Mouse (Mus musculus): ENCODE results near the gene Cinp. TPM values are rescaled to one million over a fixed set of nuclear protein-coding genes. Genes with fewer than 3 reads are reported as not detected.

The Cinp gene
- total and polyA plus RNA-seq, 3 experiments = 23.4 to 134 (median 82.8) TPM

- peak; percentile 26; the same call in 1 of the 2 replicates for ATAC-seq (ENCODE audit: extremely low read depth, insufficient number of reproducible peaks, low FRiP score, poor library complexity, severe bottlenecking)
- peak; percentile 81 for DNase-seq (ENCODE audit: low spot score)
- no peak for TF ChIP-seq POLR2AphosphoS5 (IDR thresholded peaks at IDR 0.05; ENCODE audit: insufficient replicate concordance, low read depth, low read length)
- TF ChIP-seq TAL1 (conservative IDR thresholded peaks at IDR 0.05; ENCODE audit: low read depth, low read length) = no peak
- TF ChIP-seq GATA1 (IDR thresholded peaks at IDR 0.05; ENCODE audit: borderline replicate concordance, low read length) = no peak
- no peak for TF ChIP-seq GATA2 (IDR thresholded peaks at IDR 0.05; ENCODE audit: borderline replicate concordance, low read depth, low read length)
- no peak for TF ChIP-seq CTCF (IDR thresholded peaks at IDR 0.05; ENCODE audit: low read depth, low read length)
- Histone ChIP-seq H3K4me1 (ENCODE audit: insufficient read depth, low read depth, low read length) (peaks cover 65% of the 10 kb centered on the region), H3K9me3 (replicated peaks) (no peaks in the 10 kb centered on the region), H3K4me3 (ENCODE audit: low read depth, low read length) (peak within 1 kb of the TSS; percentile 77), H3K36me3 (replicated peaks) (peaks cover 10% of the 10 kb centered on the region), H3K27me3 (ENCODE audit: insufficient read depth, low read length) (peaks cover 21% of the 10 kb centered on the region)
These were observed 38.7 kb downstream of the Cinp start, which contains the start of gene Zfp839 for GRCm38 (mm10) chr12:110850010-110850928. Gene Zfp839, plus strand, starts transcription at chr12:110850253.

GRCm38 (mm10) chr12:110846191-110846765 lies 42.7 kb downstream of the Cinp start:
- TF ChIP-seq GATA2 (IDR thresholded peaks at IDR 0.05; ENCODE audit: borderline replicate concordance, low read depth, low read length) = no peak
- no peak for TF ChIP-seq TAL1 (conservative IDR thresholded peaks at IDR 0.05; ENCODE audit: low read depth, low read length)
- no peak for TF ChIP-seq POLR2AphosphoS5 (IDR thresholded peaks at IDR 0.05; ENCODE audit: insufficient replicate concordance, low read depth, low read length)
- no peak for TF ChIP-seq CTCF (IDR thresholded peaks at IDR 0.05; ENCODE audit: low read depth, low read length)
- no peak for TF ChIP-seq GATA1 (IDR thresholded peaks at IDR 0.05; ENCODE audit: borderline replicate concordance, low read length)
- ATAC-seq (ENCODE audit: extremely low read depth, insufficient number of reproducible peaks, low FRiP score, poor library complexity, severe bottlenecking) (no peak), DNase-seq (ENCODE audit: low spot score) (no peak)
- Histone ChIP-seq H3K27me3 (ENCODE audit: insufficient read depth, low read length) (peaks cover 6% of the 10 kb centered on the region; the same call in 1 of the 2 replicates), H3K4me3 (ENCODE audit: low read depth, low read length) (no peak overlapping the region), H3K4me1 (ENCODE audit: insufficient read depth, low read depth, low read length) (peaks cover 66% of the 10 kb centered on the region), H3K9me3 (replicated peaks) (no peaks in the 10 kb centered on the region), H3K36me3 (replicated peaks) (no peaks in the 10 kb centered on the region)

- DNase-seq (ENCODE audit: low spot score) (peak; percentile 95), ATAC-seq (ENCODE audit: extremely low read depth, insufficient number of reproducible peaks, low FRiP score, poor library complexity, severe bottlenecking) (peak; percentile 87)
- TF ChIP-seq GATA1 (IDR thresholded peaks at IDR 0.05; ENCODE audit: borderline replicate concordance, low read length) (no peak), GATA2 (IDR thresholded peaks at IDR 0.05; ENCODE audit: borderline replicate concordance, low read depth, low read length) (no peak), CTCF (IDR thresholded peaks at IDR 0.05; ENCODE audit: low read depth, low read length) (no peak), TAL1 (conservative IDR thresholded peaks at IDR 0.05; ENCODE audit: low read depth, low read length) (no peak), POLR2AphosphoS5 (IDR thresholded peaks at IDR 0.05; ENCODE audit: insufficient replicate concordance, low read depth, low read length) (no peak)
- peaks cover 63% of the 10 kb centered on the region for H3K4me1 ChIP-seq (ENCODE audit: insufficient read depth, low read depth, low read length)
- peak overlapping the region; percentile 72 for H3K4me3 ChIP-seq (ENCODE audit: low read depth, low read length)
- H3K36me3 ChIP-seq (replicated peaks) = no peaks in the 10 kb centered on the region
- peaks cover 9% of the 10 kb centered on the region for H3K27me3 ChIP-seq (ENCODE audit: insufficient read depth, low read length)
- H3K9me3 ChIP-seq (replicated peaks) = no peaks in the 10 kb centered on the region
These were observed 43.6 kb downstream of the Cinp start for GRCm38 (mm10) chr12:110845131-110845880.

DNA sequence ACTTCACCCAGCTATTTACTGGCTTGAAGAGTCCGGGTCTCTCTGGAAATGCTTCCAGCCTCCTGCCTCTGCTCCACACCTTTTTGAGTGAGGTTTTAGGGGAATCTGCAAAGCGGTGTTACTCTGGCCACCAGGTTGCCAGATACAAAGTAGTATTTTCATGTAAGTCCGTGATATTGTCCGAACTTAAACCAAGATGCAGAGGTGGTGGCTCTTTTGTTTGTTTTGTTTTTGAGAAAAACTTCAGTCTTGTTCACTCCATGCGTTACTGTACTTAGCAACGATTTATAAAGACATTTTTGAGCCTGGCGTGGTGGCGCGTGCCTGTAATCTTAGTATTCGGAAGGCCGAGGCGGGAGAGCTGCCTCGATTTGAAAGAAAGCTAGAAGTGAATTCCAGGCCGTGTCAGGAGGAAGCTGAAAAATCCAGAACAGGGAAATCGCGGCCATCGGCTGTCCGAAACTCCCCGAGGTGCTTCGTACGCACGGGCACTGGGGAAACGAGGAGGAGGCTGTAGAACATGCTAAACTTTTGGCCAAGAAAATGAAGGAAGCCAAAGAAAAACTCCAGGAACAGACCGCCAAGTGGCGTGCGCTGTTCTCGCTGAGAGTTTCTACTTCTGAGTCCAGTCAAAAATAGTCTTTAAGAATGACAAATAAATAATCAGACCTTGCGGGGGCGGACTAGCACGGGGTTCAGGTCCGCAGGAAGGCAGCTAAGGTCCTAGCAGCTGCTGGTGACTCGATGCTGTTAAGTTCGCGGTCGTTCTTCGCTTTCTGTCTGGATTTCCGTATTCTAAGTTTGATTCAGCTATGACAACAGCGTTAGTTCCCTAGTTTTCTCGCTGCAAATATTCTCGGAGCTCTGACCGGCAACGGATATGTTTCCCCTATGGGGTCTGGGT lies 44.5 kb downstream of the Cinp start:
- Histone ChIP-seq H3K4me3 (ENCODE audit: low read depth, low read length) (peak overlapping the region; percentile 72), H3K27me3 (ENCODE audit: insufficient read depth, low read length) (peaks cover 12% of the 10 kb centered on the region), H3K9me3 (replicated peaks) (no peaks in the 10 kb centered on the region), H3K4me1 (ENCODE audit: insufficient read depth, low read depth, low read length) (peaks cover 60% of the 10 kb centered on the region), H3K36me3 (replicated peaks) (no peaks in the 10 kb centered on the region)
- TF ChIP-seq GATA2 (IDR thresholded peaks at IDR 0.05; ENCODE audit: borderline replicate concordance, low read depth, low read length) (no peak), POLR2AphosphoS5 (IDR thresholded peaks at IDR 0.05; ENCODE audit: insufficient replicate concordance, low read depth, low read length) (no peak), TAL1 (conservative IDR thresholded peaks at IDR 0.05; ENCODE audit: low read depth, low read length) (no peak), CTCF (IDR thresholded peaks at IDR 0.05; ENCODE audit: low read depth, low read length) (no peak)
- peak; percentile 63 for DNase-seq (ENCODE audit: low spot score)
- peak; percentile 38 for ATAC-seq (ENCODE audit: extremely low read depth, insufficient number of reproducible peaks, low FRiP score, poor library complexity, severe bottlenecking)

- peaks cover 13% of the 10 kb centered on the region for H3K27me3 ChIP-seq (ENCODE audit: insufficient read depth, low read length)
- ATAC-seq (ENCODE audit: extremely low read depth, insufficient number of reproducible peaks, low FRiP score, poor library complexity, severe bottlenecking) (peak; percentile 30), DNase-seq (ENCODE audit: low spot score) (peak; percentile 70)
- H3K36me3 ChIP-seq (replicated peaks) = no peaks in the 10 kb centered on the region
- peak overlapping the region; percentile 72 for H3K4me3 ChIP-seq (ENCODE audit: low read depth, low read length)
- H3K9me3 ChIP-seq (replicated peaks) = no peaks in the 10 kb centered on the region
- H3K4me1 ChIP-seq (ENCODE audit: insufficient read depth, low read depth, low read length) = peaks cover 54% of the 10 kb centered on the region
- TF ChIP-seq TAL1 (conservative IDR thresholded peaks at IDR 0.05; ENCODE audit: low read depth, low read length) = no peak
- no peak for TF ChIP-seq POLR2AphosphoS5 (IDR thresholded peaks at IDR 0.05; ENCODE audit: insufficient replicate concordance, low read depth, low read length)
- TF ChIP-seq GATA1 (IDR thresholded peaks at IDR 0.05; ENCODE audit: borderline replicate concordance, low read length) = no peak
- TF ChIP-seq CTCF (IDR thresholded peaks at IDR 0.05; ENCODE audit: low read depth, low read length) = peak; percentile 76
These were observed 45.5 kb downstream of the Cinp start for GRCm38 (mm10) chr12:110843194-110844048.

Measured in G1E (cell line).